Mouse (Mus musculus): Measurements from ENCODE around the gene Supt6. TPM values are rescaled to one million over a fixed set of nuclear protein-coding genes. Genes with fewer than 3 reads are reported as not detected.
"Not testable (repeated sequence)": the region's sequence is repeated elsewhere in the genome, so short reads cannot be mapped to it uniquely, and the experiment has no call there.

Gene Supt6
- polyA plus RNA-seq, 1 experiment from 2014 or later, result 27.8 TPM

DNA sequence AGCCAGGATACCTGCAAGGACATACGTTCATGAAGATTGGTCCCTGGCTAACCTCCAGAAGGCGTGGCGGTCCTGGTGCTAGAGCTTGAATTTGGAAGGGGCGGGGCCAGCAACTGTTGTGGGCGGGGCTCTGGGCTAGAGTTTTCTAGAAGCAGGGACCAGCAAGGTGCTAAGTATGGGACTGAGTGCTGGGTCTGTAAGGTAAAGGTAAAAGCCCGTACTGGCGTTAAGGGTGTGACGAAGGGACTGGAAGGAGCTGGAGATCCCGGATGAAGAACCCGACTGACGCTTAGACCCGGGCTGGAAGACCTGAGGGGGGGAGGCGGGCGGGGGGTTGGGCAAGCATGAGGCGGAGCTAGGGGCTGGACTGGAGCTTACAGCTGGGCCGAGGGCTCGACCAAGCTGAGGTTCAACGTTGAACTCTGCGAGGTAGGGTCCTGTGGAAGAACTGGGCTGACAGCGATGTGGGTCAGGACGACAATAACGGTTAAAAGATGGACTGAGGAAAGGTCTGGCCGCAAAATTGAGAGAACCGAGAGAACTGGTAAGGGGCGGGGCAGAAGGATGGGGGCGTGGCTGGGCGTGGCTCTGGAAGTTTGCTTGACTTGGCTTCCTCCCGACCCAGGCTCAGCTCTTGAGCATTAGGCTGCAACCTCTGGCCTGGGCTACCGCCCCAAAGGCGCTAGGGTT, 51.2 kb downstream of the Supt6 start:
- Histone ChIP-seq H3K4me2 (replicated peaks) (peak overlapping the region; percentile 81), H3K9ac (0 out of 2 replicates have a peak overlapping the region, but pooled peaks have one; percentile 9), H3K4me3 (replicated peaks) (peak overlapping the region; percentile 55), H3K9me3 (replicated peaks) (no peaks in the 10 kb centered on the region), H3K27me3 (no peaks in the 10 kb centered on the region), H3K36me3 (peaks cover 29% of the 10 kb centered on the region), H3K27ac (replicated peaks) (peak overlapping the region; percentile 49; the same call in 1 of the 2 replicates), H3K4me1 (peaks cover 23% of the 10 kb centered on the region)
- WGBS, result 2% methylated on average over 30 of the region's 30 CpGs
- ATAC-seq (ENCODE audit: insufficient number of reproducible peaks, low FRiP score, low TSS enrichment, low read depth), result peak; percentile 75

DNA sequence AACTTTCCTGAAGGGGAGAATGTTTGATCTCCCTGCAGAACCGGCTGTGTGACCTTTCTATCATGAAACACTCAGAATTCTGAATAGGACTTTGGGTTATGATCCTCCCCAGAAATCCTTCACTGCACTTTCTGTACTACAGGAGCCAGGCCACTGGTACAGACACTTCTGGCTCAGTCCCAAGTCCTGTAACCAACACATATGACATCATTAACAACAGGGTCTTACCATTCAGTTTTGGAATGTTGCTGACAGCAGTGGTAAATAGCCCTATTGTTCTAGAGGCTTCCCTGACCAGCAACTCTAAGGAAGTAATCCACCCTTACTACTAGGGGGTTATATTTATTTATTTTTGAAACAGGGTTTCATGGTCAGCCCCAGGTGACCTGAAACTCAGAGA, 52.7 kb downstream of the Supt6 start, which contains the start of gene Proca1:
TSS of gene Proca1 (plus strand) at position 280 of the 400 bp plus-strand sequence.
- Histone ChIP-seq H3K4me2 (replicated peaks) (peak within 1 kb of the TSS; percentile 81), H3K36me3 (peaks cover 29% of the 10 kb centered on the region), H3K4me1 (peaks cover 28% of the 10 kb centered on the region), H3K27ac (replicated peaks) (peak within 1 kb of the TSS; percentile 49; the same call in 1 of the 2 replicates), H3K9me3 (replicated peaks) (no peaks in the 10 kb centered on the region), H3K9ac (no peak within 1 kb of the TSS), H3K4me3 (replicated peaks) (peak within 1 kb of the TSS; percentile 55), H3K27me3 (no peaks in the 10 kb centered on the region)
- 70% methylated on average over 1 of the region's 1 CpGs for WGBS
- ATAC-seq (ENCODE audit: insufficient number of reproducible peaks, low FRiP score, low TSS enrichment, low read depth), result no peak

DNA sequence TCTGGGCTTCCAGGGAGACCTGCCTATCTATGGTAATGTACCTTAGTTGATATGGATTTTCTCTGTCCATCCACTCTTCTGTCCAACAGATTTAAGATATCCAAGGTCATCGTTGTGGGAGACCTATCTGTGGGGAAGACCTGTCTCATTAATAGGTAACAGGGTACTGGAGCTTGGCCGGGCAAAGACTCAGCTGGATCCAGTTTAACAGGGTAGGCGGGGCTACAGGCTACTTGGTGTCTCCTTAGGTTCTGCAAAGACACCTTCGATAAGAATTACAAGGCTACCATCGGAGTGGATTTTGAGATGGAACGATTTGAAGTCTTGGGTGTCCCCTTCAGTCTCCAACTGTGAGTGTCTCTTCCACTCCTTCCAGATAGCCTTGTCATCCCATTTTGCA, 55.7 kb downstream of the Supt6 start:
- H3K9ac ChIP-seq, result peak overlapping the region; percentile 82; the same call in 1 of the 2 replicates
- H3K4me2 ChIP-seq (replicated peaks), result peak overlapping the region; percentile 64
- H3K27me3 ChIP-seq, result no peaks in the 10 kb centered on the region
- H3K4me1 ChIP-seq, result peaks cover 25% of the 10 kb centered on the region
- WGBS, result 57% methylated on average over 6 of the region's 6 CpGs
- H3K27ac ChIP-seq (replicated peaks), result peak overlapping the region; percentile 98
- no peaks in the 10 kb centered on the region for H3K9me3 ChIP-seq (replicated peaks)
- peaks cover 29% of the 10 kb centered on the region for H3K36me3 ChIP-seq
- H3K4me3 ChIP-seq (replicated peaks), result peak overlapping the region; percentile 72
- no peak for ATAC-seq (ENCODE audit: insufficient number of reproducible peaks, low FRiP score, low TSS enrichment, low read depth)

DNA sequence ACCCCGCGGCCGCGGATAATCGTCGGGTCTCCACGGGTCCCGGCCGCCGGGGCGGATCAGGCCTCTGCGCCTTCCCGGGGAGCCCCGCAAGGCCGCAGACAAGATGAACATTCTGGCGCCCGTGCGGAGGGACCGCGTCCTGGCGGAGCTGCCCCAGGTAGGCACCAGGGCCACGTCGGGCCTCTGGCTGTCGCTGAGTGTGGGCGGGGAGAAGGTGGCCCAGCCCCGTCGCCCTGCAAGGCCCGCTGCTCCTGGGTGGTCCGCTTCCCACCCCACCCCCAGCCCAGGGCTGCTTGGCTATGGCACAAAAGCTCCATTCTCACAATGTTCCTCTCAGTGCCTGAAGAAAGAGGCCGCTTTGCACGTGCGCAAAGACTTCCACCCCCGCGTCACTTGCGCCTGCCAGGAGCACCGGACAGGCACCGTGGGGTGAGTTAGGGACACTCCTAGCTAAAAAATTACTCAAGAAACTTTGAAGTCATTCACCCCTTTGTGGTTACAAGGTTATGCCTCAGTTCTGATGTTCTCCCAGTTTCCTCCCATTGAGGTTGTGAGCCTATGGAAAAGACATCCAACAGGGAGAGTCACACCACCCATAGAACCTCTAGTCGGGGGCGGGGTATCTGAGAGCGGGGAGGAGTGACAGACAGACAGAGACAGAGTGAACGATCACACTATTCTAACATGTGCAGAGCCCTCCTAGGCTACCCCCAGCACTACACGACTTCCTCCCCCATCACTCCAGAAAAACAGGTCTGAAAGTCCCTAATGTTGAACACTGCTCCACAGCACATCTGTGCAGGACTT, 56.4 kb downstream of the Supt6 start:
- H3K27me3 ChIP-seq, result no peaks in the 10 kb centered on the region
- H3K4me1 ChIP-seq, result peaks cover 19% of the 10 kb centered on the region
- ATAC-seq (ENCODE audit: insufficient number of reproducible peaks, low FRiP score, low TSS enrichment, low read depth), result peak; percentile 82
- H3K9ac ChIP-seq, result peak overlapping the region; percentile 82
- peak overlapping the region; percentile 64 for H3K4me2 ChIP-seq (replicated peaks)
- no peaks in the 10 kb centered on the region for H3K9me3 ChIP-seq (replicated peaks)
- H3K4me3 ChIP-seq (replicated peaks), result peak overlapping the region; percentile 72
- under 1% methylated on average over 42 of the region's 42 CpGs for WGBS
- H3K36me3 ChIP-seq, result peaks cover 31% of the 10 kb centered on the region
- H3K27ac ChIP-seq (replicated peaks), result peak overlapping the region; percentile 98

DNA sequence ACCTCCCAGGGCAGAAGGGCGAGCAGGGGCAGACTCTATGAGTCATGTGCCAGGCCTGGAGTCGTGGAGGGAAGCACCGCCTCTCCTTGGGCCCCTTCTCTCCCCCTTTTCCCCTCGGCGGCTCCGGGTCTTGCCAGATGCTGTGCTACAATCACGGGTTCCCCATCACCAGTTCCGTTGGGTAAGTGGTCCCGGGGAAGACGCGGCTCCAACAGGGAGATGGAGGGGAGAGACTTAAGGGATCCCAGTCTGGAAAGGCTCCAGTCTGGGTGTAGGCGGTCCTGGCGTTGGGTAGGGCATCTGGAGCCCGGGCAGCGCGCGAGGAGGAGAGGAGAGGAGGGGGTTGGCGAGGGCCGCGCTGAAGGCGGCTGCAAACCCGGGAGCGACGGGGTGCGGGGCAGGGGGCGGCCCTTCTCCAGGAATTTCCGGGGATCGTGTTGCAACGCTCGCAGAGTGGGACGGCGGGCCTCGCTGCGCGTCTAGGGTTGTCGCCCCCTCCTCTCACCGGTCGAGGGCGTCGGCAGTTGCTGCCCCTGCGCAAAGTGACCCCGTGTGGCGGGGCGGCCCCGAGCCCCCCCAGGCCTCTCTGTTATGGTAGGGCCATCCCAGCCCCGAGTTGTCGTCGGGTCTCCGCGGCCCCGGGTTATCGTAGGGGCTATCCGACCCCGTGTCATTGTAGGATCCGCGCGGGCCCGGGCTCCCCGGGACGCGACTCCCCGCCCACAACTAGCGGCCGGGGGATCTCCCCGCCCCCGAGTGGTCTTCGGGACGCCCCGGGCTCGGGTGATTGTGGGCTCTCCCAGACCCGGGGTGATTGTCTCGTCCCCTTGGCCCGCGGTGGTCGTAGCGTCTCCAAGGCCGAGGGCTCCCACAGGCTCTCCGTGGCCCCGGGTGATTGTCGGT, 57.2 kb downstream of the Supt6 start, which contains the start of gene Rab34:
TSS of gene Rab34 (plus strand) at position 100 of the 903 bp plus-strand sequence.
- Histone ChIP-seq H3K27me3 (no peaks in the 10 kb centered on the region), H3K9me3 (replicated peaks) (no peaks in the 10 kb centered on the region), H3K4me3 (replicated peaks) (peak within 1 kb of the TSS; percentile 72), H3K4me2 (replicated peaks) (peak within 1 kb of the TSS; percentile 64), H3K27ac (replicated peaks) (peak within 1 kb of the TSS; percentile 98), H3K4me1 (peaks cover 15% of the 10 kb centered on the region), H3K36me3 (peaks cover 31% of the 10 kb centered on the region), H3K9ac (peak within 1 kb of the TSS; percentile 82)
- peak; percentile 90 for ATAC-seq (ENCODE audit: insufficient number of reproducible peaks, low FRiP score, low TSS enrichment, low read depth)
- under 1% methylated on average over 80 of the region's 80 CpGs for WGBS

DNA sequence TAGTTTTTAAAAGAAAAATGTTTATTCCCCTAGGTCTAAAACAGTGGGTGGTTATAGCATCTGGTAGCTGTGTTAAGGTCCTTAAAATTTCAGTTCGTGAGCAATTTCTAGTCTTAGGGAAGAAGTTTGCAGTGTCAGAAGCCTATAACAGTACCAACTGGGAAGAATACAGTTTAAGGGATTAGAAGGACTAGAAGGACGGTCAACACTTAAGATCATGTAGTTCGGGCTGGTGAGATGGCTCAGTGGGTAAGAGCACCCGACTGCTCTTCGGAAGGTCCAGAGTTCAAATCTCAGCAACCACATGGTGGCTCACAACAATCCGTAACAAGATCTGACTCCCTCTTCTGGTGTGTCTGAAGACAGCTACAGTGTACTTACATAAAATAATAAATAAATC, 61.1 kb downstream of the Supt6 start:
- peaks cover 33% of the 10 kb centered on the region for H3K4me1 ChIP-seq
- not testable (repeated sequence) for H3K27me3 ChIP-seq; ATAC-seq (ENCODE audit: insufficient number of reproducible peaks, low FRiP score, low TSS enrichment, low read depth); H3K27ac ChIP-seq (replicated peaks); H3K4me2 ChIP-seq (replicated peaks); H3K9ac ChIP-seq; H3K9me3 ChIP-seq (replicated peaks); H3K4me3 ChIP-seq (replicated peaks)
- 94% methylated on average over 6 of the region's 6 CpGs for WGBS
- peaks cover 27% of the 10 kb centered on the region for H3K36me3 ChIP-seq

DNA sequence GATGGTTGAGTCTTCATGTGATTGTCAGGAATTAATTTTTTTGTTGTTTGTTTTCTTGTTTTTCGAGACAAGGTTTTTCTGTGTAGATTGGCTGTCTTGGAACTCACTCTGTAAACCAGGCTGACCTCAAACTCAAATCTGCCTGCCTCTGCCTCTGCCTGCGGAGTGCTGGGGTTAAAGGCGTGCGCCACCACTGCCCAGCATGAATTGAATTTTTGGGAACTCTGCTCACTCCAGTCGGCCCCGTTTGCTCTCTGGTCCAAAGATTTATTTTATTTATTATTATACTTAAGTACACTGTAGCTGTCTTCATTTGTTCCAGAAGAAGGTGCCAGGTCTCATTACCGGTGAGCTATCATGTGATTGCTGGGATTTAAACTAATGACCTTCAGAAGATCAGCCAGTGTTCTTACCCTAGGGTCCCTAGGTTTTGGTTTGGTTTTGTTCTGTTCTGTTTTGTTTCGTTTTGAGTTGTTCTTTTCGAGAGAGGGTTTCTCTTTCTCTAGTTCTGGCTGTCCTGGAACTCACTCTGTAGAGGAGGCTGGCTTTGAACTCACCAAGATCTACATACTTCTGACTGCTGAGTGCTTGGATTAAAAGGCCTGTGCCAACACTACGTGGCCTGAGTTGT, 61.8 kb downstream of the Supt6 start:
- no peaks in the 10 kb centered on the region for H3K27me3 ChIP-seq
- no peak overlapping the region for H3K9ac ChIP-seq
- peaks cover 30% of the 10 kb centered on the region for H3K36me3 ChIP-seq
- 46% methylated on average over 10 of the region's 10 CpGs for WGBS
- ATAC-seq (ENCODE audit: insufficient number of reproducible peaks, low FRiP score, low TSS enrichment, low read depth), result no peak
- H3K27ac ChIP-seq (replicated peaks), result peak overlapping the region; percentile 61
- peak overlapping the region; percentile 97 for H3K4me3 ChIP-seq (replicated peaks)
- H3K4me2 ChIP-seq (replicated peaks), result peak overlapping the region; percentile 62
- H3K9me3 ChIP-seq (replicated peaks), result no peaks in the 10 kb centered on the region
- peaks cover 34% of the 10 kb centered on the region for H3K4me1 ChIP-seq

DNA sequence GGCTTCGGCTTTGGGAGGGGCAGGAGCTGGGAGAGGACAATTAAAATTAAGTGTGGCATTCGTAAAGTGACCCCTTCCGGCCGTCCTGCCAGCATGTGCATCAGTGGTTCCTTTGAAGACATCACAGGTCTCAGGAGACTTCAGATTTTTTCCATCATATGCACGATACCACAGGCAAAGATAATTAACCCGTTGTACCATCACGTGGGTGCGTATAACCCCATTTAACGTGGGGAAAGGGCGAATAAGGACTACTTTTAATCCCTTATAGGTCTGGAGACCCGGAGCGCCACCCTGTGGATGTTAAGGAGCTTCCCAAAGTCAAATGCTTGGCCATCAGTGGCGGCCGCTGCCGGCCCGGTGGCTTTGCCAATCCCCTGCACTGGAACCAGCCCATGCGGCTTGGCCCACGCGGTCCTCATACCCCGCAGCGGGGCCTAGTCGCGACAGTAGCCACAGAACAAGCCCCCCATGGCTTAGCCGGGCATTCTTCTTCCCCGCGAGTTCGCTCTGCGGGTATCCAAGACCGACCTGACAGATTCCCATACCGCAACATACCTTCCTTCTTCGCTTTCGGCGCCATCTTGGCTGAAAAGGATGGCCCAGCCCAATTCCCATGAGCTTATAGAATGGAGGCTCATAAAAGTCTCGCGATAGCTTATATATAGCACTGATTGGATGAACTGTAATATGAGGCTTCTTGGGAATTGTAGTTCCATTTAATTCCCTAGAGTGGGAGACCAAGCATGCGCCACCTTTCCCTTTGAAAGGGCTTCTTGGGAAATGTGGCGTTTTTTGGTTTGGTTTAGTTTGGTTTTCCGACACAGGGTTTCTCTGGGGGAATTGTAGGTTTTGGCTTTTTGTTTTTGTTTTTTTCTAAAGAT, 62.6 kb downstream of the Supt6 start, which contains the start of gene Rpl23a:
TSS of gene Rpl23a (minus strand) at position 624 of the 884 bp plus-strand sequence.
- H3K4me2 ChIP-seq (replicated peaks), result peak within 1 kb of the TSS; percentile 62
- ATAC-seq (ENCODE audit: insufficient number of reproducible peaks, low FRiP score, low TSS enrichment, low read depth), result peak; percentile 89
- under 1% methylated on average over 38 of the region's 38 CpGs for WGBS

DNA sequence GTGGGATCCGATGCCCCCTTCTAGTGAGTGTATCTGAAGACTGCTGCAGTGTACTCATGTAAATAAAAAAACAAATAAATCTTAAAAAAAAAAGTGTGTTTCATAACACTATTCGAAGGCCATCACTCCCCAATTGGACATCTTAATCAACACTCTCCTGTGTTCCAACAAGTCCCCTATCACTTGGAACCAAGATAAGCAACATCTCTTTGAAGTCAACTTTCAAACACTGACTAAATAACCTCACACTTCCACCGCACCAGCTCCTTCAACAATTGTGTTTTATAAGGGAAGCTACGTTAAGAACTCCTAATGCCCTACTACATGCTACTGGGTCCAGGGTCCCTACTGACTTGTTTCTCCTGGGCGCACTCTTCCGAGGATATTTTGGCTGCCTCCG, 63.3 kb downstream of the Supt6 start:
- no peaks in the 10 kb centered on the region for H3K9me3 ChIP-seq (replicated peaks)
- H3K36me3 ChIP-seq, result peaks cover 30% of the 10 kb centered on the region
- H3K4me1 ChIP-seq, result peaks cover 37% of the 10 kb centered on the region
- WGBS, result 5% methylated on average over 7 of the region's 7 CpGs
- H3K4me2 ChIP-seq (replicated peaks), result peak overlapping the region; percentile 62
- no peak for ATAC-seq (ENCODE audit: insufficient number of reproducible peaks, low FRiP score, low TSS enrichment, low read depth)
- H3K4me3 ChIP-seq (replicated peaks), result peak overlapping the region; percentile 97
- no peaks in the 10 kb centered on the region for H3K27me3 ChIP-seq
- peak overlapping the region; percentile 97 for H3K27ac ChIP-seq (replicated peaks)
- H3K9ac ChIP-seq, result peak overlapping the region; percentile 98

More for the DNA sequence above, 62.6 kb downstream of the Supt6 start, which contains the start of gene Rpl23a:
- Histone ChIP-seq H3K4me3 (replicated peaks) (peak within 1 kb of the TSS; percentile 97), H3K27me3 (no peaks in the 10 kb centered on the region), H3K36me3 (peaks cover 30% of the 10 kb centered on the region), H3K4me1 (peaks cover 34% of the 10 kb centered on the region), H3K27ac (replicated peaks) (peak within 1 kb of the TSS; percentile 97), H3K9me3 (replicated peaks) (no peaks in the 10 kb centered on the region), H3K9ac (peak within 1 kb of the TSS; percentile 98)
